14 mouse cellular contexts compared by ENCODE assay signal in genomic region chr2:4460897-4461296, GRCm38 (mm10).
DNase-seq lines count a peak whose midpoint lies in the region; ATAC-seq lines count a peak whose summit lies in the region.
"Had no signal": no experiment of that assay in that cellular context is flagged by ENCODE, and none has a peak within 500 bp of the region (broad histone marks: within the 10 kb centered on the region; RNA-seq: fewer than 3 reads in every experiment).

No protein-coding gene starts in this region.

- no peak for DNase-seq in heart, embryonic 10.5 days (ENCODE audit: low spot score)
- DNase-seq in skeletal muscle tissue, adult 2 months (ENCODE audit: low read depth, low spot score), result peak; percentile 46
- no peak for DNase-seq in spleen, postnatal 4 days (ENCODE audit: low spot score in 2 of 2)
- DNase-seq: adrenal gland, adult 8-10 months; cerebellum, postnatal 36 days; kidney, postnatal 25 days had no signal

- WGBS in heart, embryonic 10.5 days, result 74% methylated on average over 5 of the region's 5 CpGs
- WGBS in heart, embryonic 11.5 days (ENCODE audit: insufficient replicate concordance), result 73% methylated on average over 5 of the region's 5 CpGs
- WGBS in midbrain, embryonic 12.5 days, result 56% methylated on average over 5 of the region's 5 CpGs
- 62% methylated on average over 5 of the region's 5 CpGs for WGBS in midbrain, embryonic 15.5 days
- WGBS in hindbrain, embryonic 13.5 days, result 54% methylated on average over 5 of the region's 5 CpGs

- no peak for ATAC-seq in heart, embryonic 11.5 days (replicated peaks; ENCODE audit: insufficient number of reproducible peaks, low FRiP score, low TSS enrichment)
- ATAC-seq in midbrain, embryonic 12.5 days (ENCODE audit: low FRiP score, low read depth), result no peak
- ATAC-seq in midbrain, embryonic 15.5 days (replicated peaks), result no peak
- ATAC-seq in hindbrain, embryonic 13.5 days (ENCODE audit: low FRiP score), result no peak
- ATAC-seq: intestine, embryonic 15.5 days had no signal

- H3K4me1 ChIP-seq in heart, embryonic 10.5 days, result peaks cover 58% of the 10 kb centered on the region
- H3K4me1 ChIP-seq in heart, embryonic 11.5 days (ENCODE audit: control insufficient read depth, insufficient read depth, low read length), result peaks cover 14% of the 10 kb centered on the region
- H3K4me1 ChIP-seq in midbrain, embryonic 12.5 days, result peaks cover 53% of the 10 kb centered on the region
- H3K4me1 ChIP-seq in midbrain, embryonic 15.5 days, result peaks cover 45% of the 10 kb centered on the region
- H3K4me1 ChIP-seq in hindbrain, embryonic 13.5 days (replicated peaks), result peaks cover 68% of the 10 kb centered on the region

- H3K9me3 ChIP-seq in heart, embryonic 10.5 days, result no peaks in the 10 kb centered on the region
- no peaks in the 10 kb centered on the region for H3K9me3 ChIP-seq in heart, embryonic 11.5 days (replicated peaks; ENCODE audit: control insufficient read depth, low read length)
- no peaks in the 10 kb centered on the region for H3K9me3 ChIP-seq in midbrain, embryonic 12.5 days
- no peaks in the 10 kb centered on the region for H3K9me3 ChIP-seq in midbrain, embryonic 15.5 days
- no peaks in the 10 kb centered on the region for H3K9me3 ChIP-seq in hindbrain, embryonic 13.5 days
- H3K9me3 ChIP-seq: intestine, embryonic 15.5 days; limb, embryonic 13.5 days; lung, embryonic 15.5 days had no signal

- no peak overlapping the region for H3K4me3 ChIP-seq in heart, embryonic 10.5 days
- no peak overlapping the region for H3K4me3 ChIP-seq in heart, embryonic 11.5 days (ENCODE audit: low read depth, low read length)
- H3K4me3 ChIP-seq in midbrain, embryonic 12.5 days, result no peak overlapping the region
- no peak overlapping the region for H3K4me3 ChIP-seq in midbrain, embryonic 15.5 days
- no peak overlapping the region for H3K4me3 ChIP-seq in hindbrain, embryonic 13.5 days
- H3K4me3 ChIP-seq: intestine, embryonic 15.5 days; limb, embryonic 13.5 days; lung, embryonic 15.5 days had no signal

- no peak overlapping the region for H3K9ac ChIP-seq in heart, embryonic 11.5 days (ENCODE audit: low read depth, low read length)
- no peak overlapping the region; the same call in 1 of the 2 replicates for H3K9ac ChIP-seq in midbrain, embryonic 12.5 days (replicated peaks)
- H3K9ac ChIP-seq in midbrain, embryonic 15.5 days, result no peak overlapping the region
- peak overlapping the region; percentile 26; the same call in 1 of the 2 replicates for H3K9ac ChIP-seq in hindbrain, embryonic 13.5 days
- H3K9ac ChIP-seq: intestine, embryonic 15.5 days; limb, embryonic 13.5 days; lung, embryonic 15.5 days had no signal

- no peak overlapping the region for H3K4me2 ChIP-seq in heart, embryonic 11.5 days
- H3K4me2 ChIP-seq in midbrain, embryonic 12.5 days (replicated peaks), result no peak overlapping the region
- H3K4me2 ChIP-seq in midbrain, embryonic 15.5 days, result no peak overlapping the region
- H3K4me2 ChIP-seq in hindbrain, embryonic 13.5 days, result no peak overlapping the region
- H3K4me2 ChIP-seq: intestine, embryonic 15.5 days; limb, embryonic 13.5 days; lung, embryonic 15.5 days had no signal

- H3K27ac ChIP-seq in heart, embryonic 10.5 days, result peak overlapping the region; percentile 11; the same call in 1 of the 2 replicates
- H3K27ac ChIP-seq in heart, embryonic 11.5 days (ENCODE audit: low read depth, low read length), result no peak overlapping the region
- H3K27ac ChIP-seq in midbrain, embryonic 12.5 days (replicated peaks), result peak overlapping the region; percentile 73
- no peak overlapping the region for H3K27ac ChIP-seq in midbrain, embryonic 15.5 days
- peak overlapping the region; percentile 23; the same call in 1 of the 2 replicates for H3K27ac ChIP-seq in hindbrain, embryonic 13.5 days
- H3K27ac ChIP-seq: intestine, embryonic 15.5 days; limb, embryonic 13.5 days; lung, embryonic 15.5 days; stomach, postnatal 0 days had no signal

- H3K36me3 ChIP-seq in heart, embryonic 10.5 days, result peaks cover 2% of the 10 kb centered on the region; the same call in 1 of the 2 replicates
- no peaks in the 10 kb centered on the region for H3K36me3 ChIP-seq in heart, embryonic 11.5 days (ENCODE audit: control insufficient read depth, insufficient read depth, low read length)
- H3K36me3 ChIP-seq in midbrain, embryonic 12.5 days, result 0 out of 2 replicates have a peak, but pooled peaks cover 6% of the 10 kb centered on the region
- H3K36me3 ChIP-seq in midbrain, embryonic 15.5 days (replicated peaks), result no peaks in the 10 kb centered on the region
- H3K36me3 ChIP-seq in hindbrain, embryonic 13.5 days, result no peaks in the 10 kb centered on the region
- H3K36me3 ChIP-seq: intestine, embryonic 15.5 days; lung, embryonic 15.5 days had no signal

- no peaks in the 10 kb centered on the region for H3K27me3 ChIP-seq in heart, embryonic 10.5 days (ENCODE audit: insufficient read depth, poor library complexity, severe bottlenecking)
- no peaks in the 10 kb centered on the region for H3K27me3 ChIP-seq in heart, embryonic 11.5 days (ENCODE audit: control insufficient read depth, insufficient read depth, low read length)
- H3K27me3 ChIP-seq in midbrain, embryonic 12.5 days, result no peaks in the 10 kb centered on the region
- H3K27me3 ChIP-seq in midbrain, embryonic 15.5 days (replicated peaks), result no peaks in the 10 kb centered on the region
- no peaks in the 10 kb centered on the region for H3K27me3 ChIP-seq in hindbrain, embryonic 13.5 days
- H3K27me3 ChIP-seq: intestine, embryonic 15.5 days; limb, embryonic 13.5 days; lung, embryonic 15.5 days had no signal

Comparison
In these comparisons a context has a peak if more than half of its experiments do, and no peak if none do; other contexts are left out.
1. H3K27ac ChIP-seq: peak in heart, embryonic 10.5 days (single experiment), midbrain, embryonic 12.5 days (single experiment) and hindbrain, embryonic 13.5 days (single experiment); none in heart, embryonic 11.5 days (single experiment) and midbrain, embryonic 15.5 days (single experiment).